Mouse (Mus musculus): ENCODE data around the gene Arsa.

DNA sequence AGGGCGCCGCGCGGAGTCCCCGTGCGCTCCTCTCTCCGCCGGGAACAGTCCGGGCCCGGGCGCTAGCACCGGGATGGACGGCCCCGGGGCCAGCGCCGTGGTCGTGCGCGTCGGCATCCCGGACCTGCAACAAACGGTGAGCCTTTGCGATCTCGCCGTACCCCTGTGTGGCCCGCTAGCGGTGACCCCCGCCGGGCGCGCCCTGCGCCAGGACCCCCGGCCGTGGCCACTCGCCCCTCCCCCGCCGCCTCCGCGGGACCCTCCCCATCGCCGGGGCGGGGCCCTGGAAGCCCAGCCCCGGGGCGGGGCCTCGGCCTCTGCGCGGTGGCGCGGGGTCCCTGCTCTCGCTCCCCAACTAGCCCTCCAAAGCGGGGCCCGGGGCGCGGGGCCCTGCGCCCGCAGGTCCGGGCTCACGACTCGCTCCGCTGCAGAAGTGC, 22.6 kb upstream of the Arsa start:
- TF ChIP-seq CTCF (IDR thresholded peaks at IDR 0.05; ENCODE audit: borderline replicate concordance, insufficient read depth, low read length) (no peak), POLR2A (IDR thresholded peaks at IDR 0.05; ENCODE audit: low read depth, low read length) (no peak)

Measured in embryonic fibroblast, embryonic 13.5 days (primary cell).